Mouse (Mus musculus) MEL (cell line): Measurements from ENCODE around the gene Asap3.

Experiments
- CHD2 ChIP-seq: IDR thresholded peaks from 2 replicates; pipeline ENCODE4 v1.6.1; 2011; ENCODE audit warnings: low read length, improper control_type of control experiment
- CTCF ChIP-seq, 3 experiments: IDR thresholded peaks in 2 of 3; conservative IDR thresholded peaks in 1 of 3; 2 replicates each; pipeline ENCODE4 v1.5.1; 2011 to 2012; ENCODE audit warnings: low read length in 3 of 3, low read depth in 2 of 3, mild to moderate bottlenecking in 2 of 3, improper control_type of control experiment in 1 of 3, inconsistent platforms in 1 of 3, mixed read lengths in 1 of 3, moderate library complexity in 1 of 3; ENCODE audit not compliant: control insufficient read depth in 1 of 3, insufficient read depth in 1 of 3, poor library complexity in 1 of 3, severe bottlenecking in 1 of 3
- E2F4 ChIP-seq: IDR thresholded peaks from 2 replicates; pipeline ENCODE4 v1.6.1; 2011; ENCODE audit warnings: low read depth, low read length, improper control_type of control experiment, borderline replicate concordance
- EP300 ChIP-seq, 2 experiments: IDR thresholded peaks; 2 replicates each; pipeline ENCODE4 v1.6.1; 2011; ENCODE audit warnings: improper control_type of control experiment in 2 of 2, low read length in 2 of 2, low read depth in 1 of 2, mild to moderate bottlenecking in 1 of 2
- GATA1 ChIP-seq: IDR thresholded peaks from 2 replicates; pipeline ENCODE4 v1.6.1; 2011; ENCODE audit warnings: low read depth, low read length, improper control_type of control experiment
- MAX ChIP-seq: IDR thresholded peaks from 2 replicates; pipeline ENCODE4 v1.6.1; 2011; ENCODE audit warnings: low read length, improper control_type of control experiment
- NELFE ChIP-seq: IDR thresholded peaks from 2 replicates; pipeline ENCODE4 v1.6.1; 2011; ENCODE audit warnings: low read depth, low read length, improper control_type of control experiment
- POLR2A ChIP-seq, 2 experiments: IDR thresholded peaks; 2 replicates each; pipeline ENCODE4 v1.6.1; 2011 to 2012; ENCODE audit warnings: low read length in 2 of 2, mild to moderate bottlenecking in 2 of 2, control low read depth in 1 of 2, improper control_type of control experiment in 1 of 2, low read depth in 1 of 2, moderate library complexity in 1 of 2; ENCODE audit not compliant: control insufficient read depth in 1 of 2, insufficient read depth in 1 of 2, poor library complexity in 1 of 2
- POLR2AphosphoS2 ChIP-seq: IDR thresholded peaks from 2 replicates; pipeline ENCODE4 v1.6.1; 2011; ENCODE audit warnings: low read length, improper control_type of control experiment
- POLR2AphosphoS5 ChIP-seq: IDR thresholded peaks from 2 replicates; pipeline ENCODE4 v1.6.1; 2012; ENCODE audit warnings: low read depth, borderline replicate concordance, mild to moderate bottlenecking, inconsistent platforms, low read length, moderate library complexity, mixed read lengths
- RAD21 ChIP-seq: IDR thresholded peaks from 2 replicates; pipeline ENCODE4 v1.6.1; 2011; ENCODE audit warnings: mild to moderate bottlenecking, low read depth, low read length, improper control_type of control experiment
- SIN3A ChIP-seq: IDR thresholded peaks from 2 replicates; pipeline ENCODE4 v1.6.1; 2012; ENCODE audit warnings: low read length, improper control_type of control experiment, inconsistent platforms
- TAL1 ChIP-seq: IDR thresholded peaks from 2 replicates; pipeline ENCODE4 v1.6.1; 2012; ENCODE audit warnings: mild to moderate bottlenecking, inconsistent platforms, low read length, moderate library complexity, mixed read lengths
- ZC3H11A ChIP-seq: IDR thresholded peaks from 2 replicates; pipeline ENCODE4 v1.6.1; 2012; ENCODE audit warnings: low read depth, mild to moderate bottlenecking, inconsistent platforms, low read length, improper control_type of control experiment

DNA sequence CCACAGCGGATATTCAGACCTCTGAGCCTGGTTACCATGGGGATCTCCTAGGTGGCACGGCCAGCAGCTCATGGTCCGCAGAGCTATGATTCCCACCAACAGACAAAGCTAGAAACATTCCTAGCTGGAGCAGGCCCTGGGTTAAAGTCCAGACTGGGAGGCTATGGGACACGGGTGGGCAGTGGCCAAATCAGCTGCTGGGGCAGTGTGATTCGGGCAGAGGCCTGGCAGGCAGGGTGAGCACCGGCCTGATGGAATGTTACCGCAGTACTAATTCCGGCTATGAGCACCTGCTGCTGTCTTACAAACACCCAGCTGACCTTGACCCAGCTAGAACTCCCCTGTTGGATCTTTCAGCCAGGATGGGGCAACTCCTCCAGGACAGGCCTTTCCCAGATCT is 64.5 kb downstream of the Asap3 start:
- TF ChIP-seq CTCF (IDR thresholded peaks at IDR 0.05 in 2 of 3, conservative IDR thresholded peaks at IDR 0.05 in 1 of 3; ENCODE audit: control insufficient read depth in 1 of 3, insufficient read depth in 1 of 3, low read depth in 2 of 3, low read length in 3 of 3, poor library complexity in 1 of 3, severe bottlenecking in 1 of 3): no peak
- no peak for TF ChIP-seq RAD21
- TF ChIP-seq SIN3A: no peak
- TF ChIP-seq TAL1: no peak
- TF ChIP-seq POLR2AphosphoS5: no peak
- TF ChIP-seq ZC3H11A: no peak
- no peak for TF ChIP-seq POLR2A (IDR thresholded peaks at IDR 0.05; ENCODE audit: control insufficient read depth in 1 of 2, insufficient read depth in 1 of 2, low read depth in 1 of 2, low read length in 2 of 2, poor library complexity in 1 of 2)
- no peak for TF ChIP-seq MAX
- TF ChIP-seq CHD2: no peak
- TF ChIP-seq GATA1: no peak
- no peak for TF ChIP-seq POLR2AphosphoS2
- TF ChIP-seq E2F4: no peak
- no peak for TF ChIP-seq EP300 (IDR thresholded peaks at IDR 0.05; ENCODE audit: low read depth in 1 of 2, low read length in 2 of 2)
- TF ChIP-seq NELFE: no peak
